Mouse (Mus musculus) lung, postnatal 14 days (tissue): ENCODE results near the gene Dntt.

Experiments used
- DNase-seq: peaks from one replicate; pipeline ENCODE4 v3.0.0; 2021

Dntt gene

GRCm38 (mm10) chr19:41029219-41029618 lies at the start of gene Dntt:
Gene Dntt, plus strand, starts transcription at chr19:41029275.
- no peak for DNase-seq

- DNase-seq, result no peak
Measured at GRCm38 (mm10) chr19:40980671-40981070, 48.4 kb upstream of the Dntt start.

GRCm38 (mm10) chr19:40984536-40984935 lies 44.5 kb upstream of the Dntt start:
- DNase-seq, result no peak

GRCm38 (mm10) chr19:40988856-40989255 lies 40.2 kb upstream of the Dntt start:
- no peak for DNase-seq

GRCm38 (mm10) chr19:40989961-40990600 lies 39.0 kb upstream of the Dntt start:
- DNase-seq, result no peak

- no peak for DNase-seq
Measured at GRCm38 (mm10) chr19:40990781-40991343, 38.2 kb upstream of the Dntt start.

GRCm38 (mm10) chr19:40991626-40992025 lies 37.4 kb upstream of the Dntt start:
- no peak for DNase-seq

- DNase-seq, result no peak
Measured at GRCm38 (mm10) chr19:40992096-40992495, 37.0 kb upstream of the Dntt start.

GRCm38 (mm10) chr19:40992517-40993044 lies 36.5 kb upstream of the Dntt start:
- DNase-seq, result no peak

- no peak for DNase-seq
Measured at GRCm38 (mm10) chr19:40993356-40993755, 35.7 kb upstream of the Dntt start.

- DNase-seq, result peak; percentile 59
Measured at GRCm38 (mm10) chr19:40994057-40994585, 35.0 kb upstream of the Dntt start, which contains the start of gene Blnk. Gene Blnk, minus strand, starts transcription at chr19:40994535.

GRCm38 (mm10) chr19:40994911-40995310 lies 34.2 kb upstream of the Dntt start:
- DNase-seq, result no peak

GRCm38 (mm10) chr19:40995449-40996401 lies 33.4 kb upstream of the Dntt start:
- no peak for DNase-seq

GRCm38 (mm10) chr19:40996722-40997121 lies 32.4 kb upstream of the Dntt start:
- no peak for DNase-seq

- DNase-seq, result no peak
Measured at GRCm38 (mm10) chr19:40998469-40999170, 30.5 kb upstream of the Dntt start.

GRCm38 (mm10) chr19:40999569-40999968 lies 29.5 kb upstream of the Dntt start:
- no peak for DNase-seq

GRCm38 (mm10) chr19:41003694-41004315 lies 25.3 kb upstream of the Dntt start:
- no peak for DNase-seq

- DNase-seq, result no peak
Measured at GRCm38 (mm10) chr19:41006621-41007020, 22.5 kb upstream of the Dntt start.

- no peak for DNase-seq
Measured at GRCm38 (mm10) chr19:41007326-41007725, 21.7 kb upstream of the Dntt start.

GRCm38 (mm10) chr19:41007733-41008132 lies 21.3 kb upstream of the Dntt start:
- DNase-seq, result no peak

GRCm38 (mm10) chr19:41008674-41009395 lies 20.2 kb upstream of the Dntt start:
- no peak for DNase-seq
